Mouse (Mus musculus): ENCODE measurements at regions not wholly inside any gene's neighbourhood (a gene's known extent, or its start where the extent isn't known, plus 50 kb on each side); places are given as distances from the start of the nearest gene placed in this dataset.

DNA sequence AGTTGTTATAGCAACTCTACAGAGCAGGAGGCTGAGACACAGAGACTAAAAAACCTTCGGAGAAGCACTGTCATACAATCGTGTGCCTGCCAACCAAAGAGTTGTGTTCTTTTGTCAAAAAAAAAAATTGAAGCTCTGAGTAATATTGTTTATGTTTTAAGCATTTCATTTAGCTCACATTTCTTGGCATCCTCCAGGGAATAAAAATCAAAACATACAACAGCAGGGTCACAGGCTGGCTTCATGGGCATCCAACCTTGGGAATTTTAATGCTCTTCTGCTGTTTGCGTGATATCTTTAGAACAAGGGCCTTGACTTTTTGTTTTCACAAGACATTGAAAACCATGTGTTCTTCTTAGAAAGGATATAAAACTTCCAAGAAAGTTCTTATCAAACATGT is 152.9 kb upstream of the Cxcl12 start:
- Histone ChIP-seq H3K36me3 (replicated peaks; ENCODE audit: control insufficient read depth, insufficient read depth) (no peaks in the 10 kb centered on the region), H3K9me3 (ENCODE audit: control insufficient read depth, low read length) (no peaks in the 10 kb centered on the region), H3K9ac (no peak overlapping the region), H3K4me3 (replicated peaks; ENCODE audit: low read length) (no peak overlapping the region), H3K4me2 (replicated peaks) (no peak overlapping the region), H3K4me1 (replicated peaks; ENCODE audit: control insufficient read depth, insufficient read depth, low read length) (no peaks in the 10 kb centered on the region), H3K27me3 (ENCODE audit: control insufficient read depth, insufficient read depth, low read length) (no peaks in the 10 kb centered on the region), H3K27ac (no peak overlapping the region)
- WGBS = 90% methylated on average over 3 of the region's 3 CpGs
- ATAC-seq (ENCODE audit: low FRiP score) (no peak), DNase-seq (ENCODE audit: low spot score) (no peak)

- ATAC-seq (ENCODE audit: low FRiP score) (no peak), DNase-seq (ENCODE audit: low spot score) (no peak)
- Histone ChIP-seq H3K36me3 (replicated peaks; ENCODE audit: control insufficient read depth, insufficient read depth) (no peaks in the 10 kb centered on the region), H3K9ac (no peak overlapping the region), H3K27me3 (ENCODE audit: control insufficient read depth, insufficient read depth, low read length) (no peaks in the 10 kb centered on the region), H3K9me3 (ENCODE audit: control insufficient read depth, low read length) (no peaks in the 10 kb centered on the region), H3K4me2 (replicated peaks) (no peak overlapping the region), H3K4me1 (replicated peaks; ENCODE audit: control insufficient read depth, insufficient read depth, low read length) (no peaks in the 10 kb centered on the region), H3K27ac (no peak overlapping the region), H3K4me3 (replicated peaks; ENCODE audit: low read length) (no peak overlapping the region)
- 70% methylated on average over 10 of the region's 10 CpGs for WGBS
These were observed 146.5 kb upstream of the Cxcl12 start for GRCm38 (mm10) chr6:117021851-117022250.

GRCm38 (mm10) chr6:117032042-117032746 is 136.1 kb upstream of the Cxcl12 start:
- DNase-seq (ENCODE audit: low spot score) (no peak), ATAC-seq (ENCODE audit: low FRiP score) (no peak)
- H3K36me3 ChIP-seq (replicated peaks; ENCODE audit: control insufficient read depth, insufficient read depth) = no peaks in the 10 kb centered on the region
- no peak overlapping the region for H3K4me3 ChIP-seq (replicated peaks; ENCODE audit: low read length)
- H3K27me3 ChIP-seq (ENCODE audit: control insufficient read depth, insufficient read depth, low read length) = no peaks in the 10 kb centered on the region
- WGBS = 66% methylated on average over 8 of the region's 8 CpGs
- no peak overlapping the region for H3K27ac ChIP-seq
- H3K4me1 ChIP-seq (replicated peaks; ENCODE audit: control insufficient read depth, insufficient read depth, low read length) = no peaks in the 10 kb centered on the region
- no peak overlapping the region for H3K9ac ChIP-seq
- H3K9me3 ChIP-seq (ENCODE audit: control insufficient read depth, low read length) = no peaks in the 10 kb centered on the region
- no peak overlapping the region for H3K4me2 ChIP-seq (replicated peaks)

DNA sequence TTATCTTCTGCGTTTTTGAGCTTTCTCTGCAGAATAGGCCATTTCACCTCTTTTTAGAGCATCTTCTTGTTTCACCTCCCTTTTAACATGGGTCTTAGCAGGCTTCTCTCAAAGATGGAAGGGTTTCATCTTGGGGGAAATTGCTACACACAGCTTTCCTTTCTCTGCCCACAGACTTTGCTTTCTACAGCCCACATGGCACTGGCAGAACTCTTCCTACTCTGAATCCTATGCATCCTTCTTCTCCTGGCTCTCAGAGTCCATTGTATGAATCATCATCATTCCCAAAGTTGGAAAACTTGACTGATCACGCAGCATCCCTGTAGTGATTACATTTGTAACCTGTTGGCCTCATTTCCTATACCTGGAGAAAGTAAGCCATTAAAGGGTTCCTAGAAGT is 124.6 kb upstream of the Cxcl12 start:
- H3K27me3 ChIP-seq (ENCODE audit: control insufficient read depth, insufficient read depth, low read length) = no peaks in the 10 kb centered on the region
- 91% methylated on average over 2 of the region's 2 CpGs for WGBS
- no peak overlapping the region for H3K27ac ChIP-seq
- no peaks in the 10 kb centered on the region for H3K36me3 ChIP-seq (replicated peaks; ENCODE audit: control insufficient read depth, insufficient read depth)
- H3K4me2 ChIP-seq (replicated peaks) = no peak overlapping the region
- no peak overlapping the region for H3K4me3 ChIP-seq (replicated peaks; ENCODE audit: low read length)
- ATAC-seq (ENCODE audit: low FRiP score) = no peak
- no peaks in the 10 kb centered on the region for H3K4me1 ChIP-seq (replicated peaks; ENCODE audit: control insufficient read depth, insufficient read depth, low read length)
- no peaks in the 10 kb centered on the region for H3K9me3 ChIP-seq (ENCODE audit: control insufficient read depth, low read length)
- H3K9ac ChIP-seq = no peak overlapping the region
- DNase-seq (ENCODE audit: low spot score) = no peak

DNA sequence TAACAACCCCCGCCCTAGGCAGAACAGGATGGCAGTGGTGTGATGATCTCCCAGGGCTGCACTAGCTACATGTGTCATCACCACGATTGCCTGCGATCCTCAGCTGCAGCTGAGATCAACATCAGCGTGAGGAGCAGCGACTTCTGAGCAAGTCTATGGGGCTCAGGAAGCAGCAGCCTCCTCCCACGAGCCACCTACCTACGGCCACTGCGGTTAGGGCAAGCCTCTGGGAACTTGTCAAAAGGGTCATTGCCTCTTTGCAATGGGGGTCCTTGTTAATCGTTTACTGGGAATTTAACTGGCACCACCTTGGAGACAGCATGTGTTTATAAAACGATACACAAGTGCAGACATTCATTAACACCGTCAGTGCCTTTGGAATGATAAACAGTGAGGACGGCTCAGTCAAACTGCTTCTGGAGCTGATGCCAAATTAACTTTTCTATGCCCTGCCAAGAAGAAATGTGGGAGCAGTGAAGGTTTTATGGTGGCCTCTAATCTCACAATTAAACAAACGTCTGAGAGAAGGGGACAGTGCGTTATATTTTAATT is 118.8 kb upstream of the Cxcl12 start:
- no peak overlapping the region for H3K4me3 ChIP-seq (replicated peaks; ENCODE audit: low read length)
- H3K9me3 ChIP-seq (ENCODE audit: control insufficient read depth, low read length) = no peaks in the 10 kb centered on the region
- H3K27me3 ChIP-seq (ENCODE audit: control insufficient read depth, insufficient read depth, low read length) = no peaks in the 10 kb centered on the region; the same call in 1 of the 2 replicates
- H3K36me3 ChIP-seq (replicated peaks; ENCODE audit: control insufficient read depth, insufficient read depth) = no peaks in the 10 kb centered on the region
- 0 out of 2 replicates have a peak, but pooled peaks cover 6% of the 10 kb centered on the region for H3K4me1 ChIP-seq (replicated peaks; ENCODE audit: control insufficient read depth, insufficient read depth, low read length)
- H3K4me2 ChIP-seq (replicated peaks) = no peak overlapping the region
- 52% methylated on average over 14 of the region's 14 CpGs for WGBS
- no peak overlapping the region for H3K9ac ChIP-seq
- DNase-seq (ENCODE audit: low spot score) = no peak
- ATAC-seq (ENCODE audit: low FRiP score) = no peak
- H3K27ac ChIP-seq = no peak overlapping the region

DNA sequence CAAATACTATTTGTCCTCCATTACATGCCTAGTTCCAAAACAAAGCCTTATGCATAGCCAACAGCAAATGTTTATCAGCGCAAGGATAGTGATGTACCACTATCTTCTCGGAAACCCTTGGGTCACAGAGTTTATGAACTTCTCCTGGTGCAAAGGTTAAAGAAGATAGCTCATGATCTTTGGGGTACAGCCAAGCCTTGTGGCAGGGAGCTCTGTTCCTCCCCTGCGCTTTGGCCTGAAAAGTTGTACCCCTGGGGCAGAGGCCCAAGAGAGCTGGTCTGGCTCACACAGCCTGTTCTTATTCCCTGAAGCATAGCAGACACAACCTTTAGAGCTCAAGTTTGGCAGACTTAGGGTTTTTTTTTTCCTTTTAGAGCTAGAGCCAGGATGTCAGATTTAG is 107.6 kb upstream of the Cxcl12 start:
- no peak overlapping the region for H3K4me3 ChIP-seq (replicated peaks; ENCODE audit: low read length)
- no peak overlapping the region for H3K4me2 ChIP-seq (replicated peaks)
- H3K9me3 ChIP-seq (ENCODE audit: control insufficient read depth, low read length) = no peaks in the 10 kb centered on the region
- no peak for ATAC-seq (ENCODE audit: low FRiP score)
- no peak overlapping the region for H3K9ac ChIP-seq
- WGBS = 84% methylated on average over 3 of the region's 3 CpGs
- no peaks in the 10 kb centered on the region for H3K4me1 ChIP-seq (replicated peaks; ENCODE audit: control insufficient read depth, insufficient read depth, low read length)
- DNase-seq (ENCODE audit: low spot score) = no peak
- no peak overlapping the region for H3K27ac ChIP-seq
- no peaks in the 10 kb centered on the region for H3K36me3 ChIP-seq (replicated peaks; ENCODE audit: control insufficient read depth, insufficient read depth)
- no peaks in the 10 kb centered on the region for H3K27me3 ChIP-seq (ENCODE audit: control insufficient read depth, insufficient read depth, low read length)

GRCm38 (mm10) chr6:117067541-117068305 is 100.6 kb upstream of the Cxcl12 start:
- Histone ChIP-seq H3K27ac (no peak overlapping the region), H3K9ac (no peak overlapping the region), H3K36me3 (replicated peaks; ENCODE audit: control insufficient read depth, insufficient read depth) (no peaks in the 10 kb centered on the region), H3K9me3 (ENCODE audit: control insufficient read depth, low read length) (no peaks in the 10 kb centered on the region), H3K4me2 (replicated peaks) (no peak overlapping the region), H3K4me3 (replicated peaks; ENCODE audit: low read length) (no peak overlapping the region), H3K4me1 (replicated peaks; ENCODE audit: control insufficient read depth, insufficient read depth, low read length) (no peaks in the 10 kb centered on the region), H3K27me3 (ENCODE audit: control insufficient read depth, insufficient read depth, low read length) (no peaks in the 10 kb centered on the region)
- ATAC-seq (ENCODE audit: low FRiP score) (no peak), DNase-seq (ENCODE audit: low spot score) (no peak)
- 78% methylated on average over 9 of the region's 9 CpGs for WGBS

GRCm38 (mm10) chr6:117071311-117071710 is 97.0 kb upstream of the Cxcl12 start:
- ATAC-seq (ENCODE audit: low FRiP score) = no peak
- no peaks in the 10 kb centered on the region for H3K27me3 ChIP-seq (ENCODE audit: control insufficient read depth, insufficient read depth, low read length)
- H3K4me3 ChIP-seq (replicated peaks; ENCODE audit: low read length) = no peak overlapping the region
- no peaks in the 10 kb centered on the region for H3K9me3 ChIP-seq (ENCODE audit: control insufficient read depth, low read length)
- no peaks in the 10 kb centered on the region for H3K36me3 ChIP-seq (replicated peaks; ENCODE audit: control insufficient read depth, insufficient read depth)
- H3K4me1 ChIP-seq (replicated peaks; ENCODE audit: control insufficient read depth, insufficient read depth, low read length) = no peaks in the 10 kb centered on the region
- 69% methylated on average over 6 of the region's 6 CpGs for WGBS
- no peak overlapping the region for H3K4me2 ChIP-seq (replicated peaks)
- H3K27ac ChIP-seq = no peak overlapping the region
- H3K9ac ChIP-seq = no peak overlapping the region
- no peak for DNase-seq (ENCODE audit: low spot score)

DNA sequence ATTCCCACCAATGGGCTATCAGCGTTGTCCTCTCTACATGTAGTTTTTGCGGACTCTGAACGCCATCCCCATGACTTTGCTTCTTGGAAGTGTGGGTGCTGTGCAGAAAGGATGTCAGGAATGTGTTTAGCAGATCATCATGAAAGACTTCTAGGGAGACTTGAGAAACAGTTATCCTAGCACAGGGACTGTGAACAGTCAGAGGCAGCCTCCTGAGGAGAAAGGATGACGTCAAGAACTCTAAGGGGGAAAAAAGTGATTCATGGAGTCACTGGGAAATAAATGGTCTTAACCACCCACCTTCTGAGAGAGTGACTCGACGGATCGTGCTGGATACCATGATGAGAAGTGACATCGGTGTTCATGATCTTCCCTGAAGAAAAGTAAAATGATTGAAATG is 96.5 kb upstream of the Cxcl12 start:
- ATAC-seq (ENCODE audit: low FRiP score) (no peak), DNase-seq (ENCODE audit: low spot score) (no peak)
- WGBS = 86% methylated on average over 8 of the region's 8 CpGs
- no peaks in the 10 kb centered on the region for H3K4me1 ChIP-seq (replicated peaks; ENCODE audit: control insufficient read depth, insufficient read depth, low read length)
- no peaks in the 10 kb centered on the region for H3K36me3 ChIP-seq (replicated peaks; ENCODE audit: control insufficient read depth, insufficient read depth)
- no peak overlapping the region for H3K27ac ChIP-seq
- H3K27me3 ChIP-seq (ENCODE audit: control insufficient read depth, insufficient read depth, low read length) = no peaks in the 10 kb centered on the region
- no peak overlapping the region for H3K4me3 ChIP-seq (replicated peaks; ENCODE audit: low read length)
- H3K9ac ChIP-seq = no peak overlapping the region
- H3K4me2 ChIP-seq (replicated peaks) = no peak overlapping the region
- no peaks in the 10 kb centered on the region for H3K9me3 ChIP-seq (ENCODE audit: control insufficient read depth, low read length)
